Mouse (Mus musculus): ENCODE data around the gene Myh9.

The Myh9 gene

DNA sequence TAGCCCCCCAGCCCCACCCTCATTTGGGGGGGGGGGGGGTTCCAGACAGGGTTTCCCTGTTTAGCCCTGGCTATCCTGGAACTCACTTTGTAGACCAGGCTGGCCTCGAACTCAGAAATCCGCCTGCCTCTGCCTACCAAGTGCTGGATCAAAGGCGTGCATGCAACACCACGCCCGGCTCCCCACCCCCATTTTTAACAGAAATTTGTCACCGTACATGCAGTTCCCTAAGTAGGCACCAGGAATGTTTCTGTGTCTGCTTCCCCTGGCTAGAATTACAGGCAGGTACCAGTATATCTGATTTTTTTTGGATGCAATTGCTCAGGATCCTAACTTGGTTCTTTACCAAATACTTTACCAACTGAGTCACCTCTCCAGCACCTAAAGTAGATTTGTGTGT is 13.1 kb downstream of the Myh9 start:
- DNase-seq (ENCODE audit: low spot score in 2 of 2) = no peak

DNA sequence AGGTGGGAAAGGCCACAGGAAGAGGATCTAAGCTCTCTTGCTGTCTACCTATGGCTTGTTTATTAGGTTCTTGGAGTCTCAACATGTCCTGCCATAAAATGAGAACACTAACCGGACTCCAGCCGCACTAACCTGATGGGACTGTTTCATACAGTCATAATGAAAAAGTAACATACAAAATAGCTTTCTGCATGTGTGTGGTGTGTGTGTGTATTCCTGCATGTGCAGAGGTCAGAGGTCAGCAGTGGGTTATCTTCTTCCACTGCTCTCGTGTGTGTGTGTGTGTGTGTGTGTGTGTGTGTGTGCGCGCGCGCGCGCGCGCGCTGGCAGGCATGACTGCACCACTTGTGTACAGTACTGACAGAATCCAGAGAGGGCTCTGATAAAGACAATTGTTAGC is 13.7 kb downstream of the Myh9 start:
- DNase-seq (ENCODE audit: low spot score in 2 of 2) = no peak

GRCm38 (mm10) chr15:77827794-77828193 is 14.2 kb downstream of the Myh9 start:
- no peak for DNase-seq (ENCODE audit: low spot score in 2 of 2)

DNA sequence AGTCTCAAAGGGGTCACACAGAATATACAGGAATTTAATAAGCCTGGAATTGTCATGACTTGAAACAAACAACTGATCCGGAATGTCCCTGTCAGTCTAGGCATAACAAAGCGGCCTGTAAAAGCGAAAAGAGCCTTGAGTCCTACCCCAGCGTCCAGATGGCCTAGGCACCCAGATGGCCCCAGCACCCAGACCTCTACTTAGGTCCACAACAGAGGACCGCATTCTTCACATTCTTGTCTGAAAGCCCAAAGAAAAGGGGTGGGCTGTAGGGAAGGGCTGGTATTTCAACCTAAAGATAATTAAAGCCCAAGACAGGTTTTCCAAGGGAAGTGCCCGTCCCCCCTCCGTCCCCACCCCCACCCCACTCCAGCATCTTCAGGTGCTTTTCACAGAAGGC is 14.6 kb downstream of the Myh9 start:
- no peak for DNase-seq (ENCODE audit: low spot score in 2 of 2)

GRCm38 (mm10) chr15:77825382-77825781 is 16.6 kb downstream of the Myh9 start:
- DNase-seq (ENCODE audit: low spot score in 2 of 2) = no peak

GRCm38 (mm10) chr15:77824321-77824720 is 17.7 kb downstream of the Myh9 start:
- DNase-seq (ENCODE audit: low spot score in 2 of 2) = no peak

DNA sequence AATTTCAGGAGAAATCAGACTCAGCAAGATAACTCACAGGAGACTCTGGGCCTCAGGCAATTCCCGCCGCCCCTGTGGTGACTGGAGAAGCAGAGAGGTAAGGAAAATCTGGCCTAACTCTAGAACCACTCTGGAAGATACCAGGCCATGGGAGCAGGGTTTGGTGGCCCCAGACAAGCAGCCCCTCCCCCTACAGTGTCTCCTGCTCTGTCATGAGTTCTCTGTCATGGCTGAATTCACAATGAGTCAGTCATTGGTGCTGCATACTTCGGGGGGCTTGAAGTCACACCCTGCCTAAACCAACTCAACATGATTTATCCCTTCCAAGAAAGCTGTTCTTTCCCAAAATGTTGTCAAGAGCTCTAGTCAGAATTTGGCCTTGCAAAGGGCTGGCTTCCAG is 18.3 kb downstream of the Myh9 start:
- no peak for DNase-seq (ENCODE audit: low spot score in 2 of 2)

GRCm38 (mm10) chr15:77823196-77823595 is 18.8 kb downstream of the Myh9 start:
- no peak for DNase-seq (ENCODE audit: low spot score in 2 of 2)

DNA sequence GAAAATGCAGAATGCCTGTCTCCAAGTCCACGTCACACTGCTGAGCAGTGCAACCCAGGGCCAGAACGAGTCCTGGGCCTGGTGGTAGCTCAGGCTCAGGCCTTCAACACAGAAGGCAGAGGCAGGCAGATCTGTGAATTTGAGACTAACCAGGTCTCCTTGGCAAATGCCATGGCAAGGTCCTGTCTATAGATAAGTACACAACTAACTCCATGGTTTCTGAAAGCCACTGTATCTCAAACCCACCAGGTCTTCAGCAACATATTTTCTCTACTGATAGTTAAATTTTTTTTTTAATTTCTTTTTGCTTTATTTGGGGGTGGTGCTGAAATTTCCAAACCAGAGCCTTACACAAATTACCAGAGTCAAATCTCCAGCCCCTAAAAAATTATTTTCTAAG is 19.3 kb downstream of the Myh9 start:
- no peak for DNase-seq (ENCODE audit: low spot score in 2 of 2)

GRCm38 (mm10) chr15:77822057-77822466 is 19.9 kb downstream of the Myh9 start:
- DNase-seq (ENCODE audit: low spot score in 2 of 2) = no peak

GRCm38 (mm10) chr15:77821424-77821823 is 20.6 kb downstream of the Myh9 start:
- no peak for DNase-seq (ENCODE audit: low spot score in 2 of 2)

GRCm38 (mm10) chr15:77820480-77821163 is 21.4 kb downstream of the Myh9 start:
- DNase-seq (ENCODE audit: low spot score in 2 of 2) = no peak

DNA sequence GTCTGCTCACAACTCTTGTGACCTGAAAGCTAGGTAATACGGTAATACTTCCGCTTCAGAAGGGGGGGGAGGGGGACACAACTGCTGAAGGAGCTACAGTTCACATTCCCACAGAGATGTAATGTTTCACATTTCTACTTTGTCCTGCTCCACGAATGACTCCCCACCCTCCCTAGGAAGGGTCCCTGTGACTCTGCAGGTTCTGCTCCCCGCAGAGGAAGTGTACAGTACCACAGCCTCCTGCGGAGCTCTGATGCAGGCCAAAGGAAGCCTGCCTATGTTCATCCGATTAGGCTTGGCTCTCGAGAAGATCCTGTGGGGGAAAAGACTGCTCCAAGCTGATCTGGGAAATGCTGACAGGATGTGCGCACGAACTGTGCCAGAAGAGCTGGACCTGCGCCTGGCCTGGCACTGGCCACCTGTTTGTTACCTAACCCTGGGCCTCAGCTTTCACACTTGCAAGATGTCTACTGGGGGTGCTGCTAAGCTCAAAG is 22.0 kb downstream of the Myh9 start:
- DNase-seq (ENCODE audit: low spot score in 2 of 2) = no peak

DNA sequence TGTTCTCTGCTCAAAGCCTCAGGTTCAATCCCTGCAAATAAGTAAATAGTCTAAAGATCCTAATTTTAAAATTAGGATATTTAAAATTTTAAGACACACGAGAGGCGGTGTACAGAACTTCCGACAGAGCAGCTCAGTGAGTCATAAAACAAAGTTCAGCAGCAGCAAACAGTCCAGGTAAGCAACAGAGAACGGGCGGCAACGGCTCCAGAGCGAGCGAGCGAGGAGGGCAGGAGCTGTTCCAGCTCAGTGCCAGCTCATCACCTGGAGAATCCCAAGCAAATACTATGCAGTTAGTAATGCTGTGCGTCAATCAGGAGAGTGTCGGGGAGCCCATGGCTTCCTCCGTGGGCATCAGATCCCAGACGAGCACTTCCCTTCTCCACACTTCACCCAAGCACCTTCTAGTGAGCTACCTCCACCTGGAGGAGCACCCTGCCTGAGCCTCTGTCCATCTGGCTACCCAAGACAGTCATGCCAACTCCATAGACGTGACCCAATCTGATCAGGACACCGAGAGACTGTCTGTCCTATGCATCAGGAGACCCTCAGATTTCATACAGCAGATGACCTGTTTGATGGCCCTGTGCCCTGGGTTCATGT is 23.3 kb downstream of the Myh9 start:
- no peak for DNase-seq (ENCODE audit: low spot score in 2 of 2)

- DNase-seq (ENCODE audit: low spot score in 2 of 2) = no peak
These were observed 24.6 kb downstream of the Myh9 start for GRCm38 (mm10) chr15:77817417-77817816.

GRCm38 (mm10) chr15:77816601-77816950 is 25.4 kb downstream of the Myh9 start:
- no peak for DNase-seq (ENCODE audit: low spot score in 2 of 2)

DNA sequence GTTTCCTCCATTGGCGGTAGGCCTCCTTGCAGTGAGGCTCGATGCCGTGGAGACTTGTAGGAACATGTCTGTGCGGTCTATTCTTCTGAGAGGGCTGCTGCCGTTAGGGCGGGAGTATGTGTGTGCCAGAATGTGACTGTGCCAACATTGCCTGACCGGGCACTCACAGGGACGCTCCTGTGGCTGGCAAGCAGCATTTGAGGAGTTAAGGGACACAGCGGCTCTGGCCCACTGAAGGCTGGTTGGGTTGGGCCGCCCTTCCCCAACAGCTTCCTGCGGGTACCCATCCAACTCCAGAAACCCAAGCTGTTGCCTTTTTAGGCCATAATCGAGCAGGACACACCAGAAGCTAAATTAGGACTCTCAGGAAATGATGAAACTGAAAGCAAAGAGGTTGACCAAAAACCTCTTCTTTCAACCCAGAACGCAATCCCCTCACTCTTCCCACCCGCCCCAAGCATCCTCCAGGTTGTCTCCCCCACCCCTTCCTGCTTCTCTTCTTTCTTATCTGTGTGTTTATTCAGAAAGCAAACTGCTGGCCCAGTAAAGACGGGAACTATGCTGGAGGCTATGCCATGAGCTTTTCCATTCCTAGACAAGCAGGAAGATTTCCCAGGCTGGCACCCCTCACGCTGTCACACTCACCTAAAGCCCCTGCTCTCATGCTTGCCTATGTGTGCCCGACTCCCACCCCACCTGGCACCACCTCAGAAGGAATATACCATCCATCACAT is 25.9 kb downstream of the Myh9 start:
- DNase-seq (ENCODE audit: low spot score in 2 of 2) = no peak

DNA sequence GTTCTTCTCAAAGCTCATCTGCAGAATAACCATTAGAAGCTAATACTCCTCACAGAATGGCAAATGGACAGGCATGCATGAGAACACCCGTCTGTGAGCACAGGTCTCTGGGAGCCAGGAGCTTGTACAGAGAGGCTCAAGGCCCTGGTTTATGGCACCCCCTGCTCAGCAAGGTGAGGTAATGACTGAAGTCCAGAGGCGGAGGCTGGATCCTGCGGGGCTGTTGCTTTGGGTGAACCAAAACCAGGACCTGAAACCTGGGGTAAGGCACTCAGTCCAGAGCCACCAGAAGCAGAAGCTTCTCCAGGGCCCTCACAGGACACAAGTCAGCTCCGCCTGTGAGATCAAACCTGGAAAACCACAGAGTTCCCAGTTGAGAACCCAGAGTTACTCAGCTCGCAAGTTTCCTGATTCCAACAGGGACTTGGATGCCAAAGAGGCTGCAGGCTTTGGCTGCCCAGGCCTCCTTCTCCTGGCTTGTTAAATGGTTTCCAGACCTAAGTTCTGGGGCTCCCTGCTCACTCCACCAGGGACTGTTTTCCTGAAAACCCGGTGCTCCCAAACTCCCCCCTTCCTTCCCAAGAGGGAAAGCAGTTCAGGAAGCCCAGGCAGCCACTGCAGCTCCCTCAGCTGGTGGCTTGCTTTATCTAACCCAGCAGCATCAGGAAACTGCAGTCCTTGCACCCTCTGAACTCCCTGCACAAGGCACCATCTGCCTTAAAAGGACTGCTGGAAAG is 28.2 kb downstream of the Myh9 start:
- DNase-seq (ENCODE audit: low spot score in 2 of 2) = no peak

- no peak for DNase-seq (ENCODE audit: low spot score in 2 of 2)
These were observed 29.4 kb downstream of the Myh9 start for GRCm38 (mm10) chr15:77812578-77812977.

DNA sequence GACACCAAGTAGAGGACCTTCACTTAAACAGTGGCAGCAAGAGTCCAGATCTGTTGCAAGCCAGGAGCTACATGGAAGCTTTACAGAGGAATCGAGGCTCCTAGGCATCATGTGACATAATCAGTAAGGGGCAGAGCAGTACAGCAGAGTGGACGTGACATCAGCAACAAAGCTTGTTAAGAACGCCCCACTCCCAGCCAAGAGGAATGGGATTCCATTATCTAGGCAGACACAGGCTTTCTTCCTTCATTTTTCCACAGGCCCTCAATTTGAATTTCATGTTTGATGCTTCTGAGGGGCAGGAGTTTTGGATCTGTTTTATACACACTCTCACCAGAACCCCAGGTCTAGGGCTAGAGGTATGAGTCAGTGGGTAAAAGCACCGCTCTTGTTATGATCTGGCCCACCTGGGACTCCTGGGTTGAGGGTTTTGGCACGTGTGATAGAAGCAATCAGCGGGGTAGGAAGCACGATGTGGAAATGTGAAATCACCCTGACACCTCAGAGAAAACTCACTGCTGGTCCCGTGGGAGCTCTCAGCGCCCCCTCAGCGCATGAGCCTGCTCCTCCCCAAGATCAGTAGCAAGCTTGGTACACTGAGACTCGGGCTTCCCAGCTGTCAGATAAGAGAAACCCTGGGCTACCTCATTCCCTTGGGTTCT is 30.7 kb downstream of the Myh9 start:
- no peak for DNase-seq (ENCODE audit: low spot score in 2 of 2)

DNA sequence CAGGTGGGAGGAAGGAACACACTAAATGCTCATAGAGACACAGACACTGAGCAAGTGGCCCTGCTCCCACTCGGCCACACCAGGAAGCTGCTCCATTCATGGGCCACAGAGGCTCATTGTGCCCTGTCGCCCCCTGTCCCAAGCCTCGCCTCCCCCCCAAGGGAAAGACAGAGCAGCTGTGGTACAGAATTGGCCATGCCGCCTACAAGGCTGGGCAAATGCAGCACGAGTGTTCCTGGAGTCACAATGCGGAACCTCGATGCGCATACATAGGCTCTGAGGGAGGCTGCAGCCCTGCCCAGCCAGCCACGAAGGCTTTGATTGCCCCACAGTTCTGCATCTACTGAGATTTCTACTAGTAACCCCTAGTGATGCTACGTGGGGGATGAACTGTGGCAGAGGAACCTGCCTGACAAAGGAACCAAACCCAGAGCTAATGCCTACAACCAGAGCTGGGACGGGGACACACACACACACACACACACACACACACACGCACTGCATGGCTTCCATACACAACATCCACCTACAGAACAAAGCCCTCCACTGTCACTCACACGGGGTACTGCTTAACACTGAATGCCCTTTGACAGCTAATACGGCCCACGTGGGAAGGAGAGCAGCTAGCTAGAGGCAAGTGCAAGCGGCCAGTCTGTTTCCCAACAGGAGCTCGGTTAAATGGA is 31.4 kb downstream of the Myh9 start:
- no peak for DNase-seq (ENCODE audit: low spot score in 2 of 2)

Data from frontal cortex, postnatal 25 days (tissue).